Mouse (Mus musculus) stomach, embryonic 14.5 days (tissue): ENCODE measurements around the gene Frmd7. TPM values are rescaled to one million over a fixed set of nuclear protein-coding genes. Genes with fewer than 3 reads are reported as not detected.

Experiments
- polyA plus RNA-seq: library from polyadenylated mRNA; unstranded; fragments of >200 nt; fragmentation: Nextera tagmentation; extraction: Ambion mirVana; gene quantifications from 2 replicates; pipeline ENCODE4 v1.2.1, GENCODE M21; 2014

Gene Frmd7
- polyA plus RNA-seq, 1 experiment from 2014 or later: not detected

Other genes with a start within 250 kb of the Frmd7 start
- gene Stk26, start 101.7 kb downstream of the Frmd7 start, polyA plus RNA-seq: 9.2 and 10.0 TPM in 2 replicates
- gene Rap2c, start 75.3 kb upstream of the Frmd7 start, polyA plus RNA-seq: 26.5 and 28.2 TPM in 2 replicates